ENCODE assay signal across 8 mouse cellular contexts in genomic region chr7:127966371-127966918, GRCm38 (mm10). TPM values are rescaled to one million over a fixed set of nuclear protein-coding genes. Genes with fewer than 3 reads are reported as not detected.
DNase-seq lines count a peak whose midpoint lies in the region; ATAC-seq and TF ChIP-seq lines count a peak whose summit lies in the region.

No protein-coding gene starts in this region.

- peak overlapping the region; percentile 72 for H3K4me2 ChIP-seq in forebrain, embryonic 11.5 days (ENCODE audit: low read depth, low read length, severe bottlenecking)
- H3K4me2 ChIP-seq in kidney, embryonic 15.5 days = peak overlapping the region; percentile 64
- peak overlapping the region; percentile 65 for H3K4me2 ChIP-seq in neural tube, embryonic 12.5 days (replicated peaks)

- peaks cover 8% of the 10 kb centered on the region for H3K36me3 ChIP-seq in forebrain, embryonic 11.5 days (ENCODE audit: control insufficient read depth, insufficient read depth, low read length)
- H3K36me3 ChIP-seq in kidney, embryonic 15.5 days = peaks cover 23% of the 10 kb centered on the region
- H3K36me3 ChIP-seq in neural tube, embryonic 12.5 days = peaks cover 14% of the 10 kb centered on the region

- H3K9ac ChIP-seq in forebrain, embryonic 11.5 days (ENCODE audit: low read length) = peak overlapping the region; percentile 100
- H3K9ac ChIP-seq in kidney, embryonic 15.5 days = peak overlapping the region; percentile 79
- peak overlapping the region; percentile 99 for H3K9ac ChIP-seq in neural tube, embryonic 12.5 days

- 13% methylated on average over 10 of the region's 10 CpGs for WGBS in forebrain, embryonic 11.5 days
- WGBS in kidney, embryonic 15.5 days = 6% methylated on average over 10 of the region's 10 CpGs
- WGBS in neural tube, embryonic 12.5 days = 13% methylated on average over 10 of the region's 10 CpGs

- H3K27me3 ChIP-seq in forebrain, embryonic 11.5 days (ENCODE audit: control insufficient read depth, insufficient read depth, low read length) = no peaks in the 10 kb centered on the region
- H3K27me3 ChIP-seq in kidney, embryonic 15.5 days = no peaks in the 10 kb centered on the region
- no peaks in the 10 kb centered on the region for H3K27me3 ChIP-seq in neural tube, embryonic 12.5 days (replicated peaks)

- H3K4me1 ChIP-seq in forebrain, embryonic 11.5 days (replicated peaks; ENCODE audit: control insufficient read depth, insufficient read depth, low read length) = peaks cover 10% of the 10 kb centered on the region
- peaks cover 23% of the 10 kb centered on the region for H3K4me1 ChIP-seq in kidney, embryonic 15.5 days
- H3K4me1 ChIP-seq in neural tube, embryonic 12.5 days = peaks cover 14% of the 10 kb centered on the region

- ATAC-seq in forebrain, embryonic 11.5 days (replicated peaks; ENCODE audit: low FRiP score) = 0 out of 2 replicates have a peak, but pooled peaks have one; percentile 1
- no peak for ATAC-seq in kidney, embryonic 15.5 days (replicated peaks; ENCODE audit: low FRiP score)
- ATAC-seq in neural tube, embryonic 12.5 days (ENCODE audit: low FRiP score, low read depth) = peak; percentile 7; the same call in 1 of the 2 replicates
- ATAC-seq in inflammation-experienced regulatory T-cells, adult 6 months = no peak

- intact Hi-C loops in left cerebral cortex, postnatal 25 days (cut with DNase I) = no loop called here

- no peaks in the 10 kb centered on the region for H3K9me3 ChIP-seq in forebrain, embryonic 11.5 days (ENCODE audit: control insufficient read depth, low read length)
- no peaks in the 10 kb centered on the region for H3K9me3 ChIP-seq in kidney, embryonic 15.5 days (replicated peaks)
- H3K9me3 ChIP-seq in neural tube, embryonic 12.5 days = no peaks in the 10 kb centered on the region

- TF ChIP-seq CTCF in layer of hippocampus, adult 2 months (conservative IDR thresholded peaks at IDR 0.05) = no peak

- no peak for DNase-seq in layer of hippocampus, adult 2 months (ENCODE audit: low spot score in 2 of 2)
- no peak for DNase-seq in layer of hippocampus, postnatal 36 days
- DNase-seq in R1 (ENCODE audit: low read depth, low spot score) = peak; percentile 55
- DNase-seq in forebrain, embryonic 11.5 days (ENCODE audit: low spot score) = no peak
- DNase-seq in left cerebral cortex, postnatal 25 days (ENCODE audit: low spot score in 2 of 2) = no peak

- peak overlapping the region; percentile 100 for H3K27ac ChIP-seq in layer of hippocampus, adult 2 months
- H3K27ac ChIP-seq in forebrain, embryonic 11.5 days (ENCODE audit: low read depth, low read length) = peak overlapping the region; percentile 94
- peak overlapping the region; percentile 91 for H3K27ac ChIP-seq in kidney, embryonic 15.5 days
- H3K27ac ChIP-seq in neural tube, embryonic 12.5 days = peak overlapping the region; percentile 95; the same call in 1 of the 2 replicates

- peak overlapping the region; percentile 78 for H3K4me3 ChIP-seq in layer of hippocampus, adult 2 months
- H3K4me3 ChIP-seq in forebrain, embryonic 11.5 days (ENCODE audit: low read depth, low read length) = peak overlapping the region; percentile 93
- peak overlapping the region; percentile 59 for H3K4me3 ChIP-seq in kidney, embryonic 15.5 days (replicated peaks)
- H3K4me3 ChIP-seq in neural tube, embryonic 12.5 days = peak overlapping the region; percentile 97

RNA-seq across cellular contexts. Expression of gene Fus, which starts 0.8 kb away (rescaled TPM):
- 100 to 1,000 TPM; 345 to 392 TPM for total RNA-seq in layer of hippocampus, adult 2 months (2021)
- total RNA-seq in layer of hippocampus, postnatal 36 days (2021) = 100 to 1,000 TPM; 301 to 325 TPM
- 44.7 and 62.6 TPM in 2 replicates for polyA plus RNA-seq in forebrain, embryonic 11.5 days (2014; fragmentation: Nextera tagmentation; extraction: Ambion mirVana)
- 421 and 440 TPM in 2 replicates for polyA plus RNA-seq in kidney, embryonic 15.5 days (2015; fragmentation: Nextera tagmentation; extraction: Ambion mirVana)
- 481 and 511 TPM in 2 replicates for polyA plus RNA-seq in neural tube, embryonic 12.5 days (2016; fragmentation: Nextera tagmentation; extraction: Ambion mirVana)
- polyA plus RNA-seq in inflammation-experienced regulatory T-cells, adult 6 months (2017; shearing (Covaris generic)) = 10 to 100 TPM; 42.5 to 56.3 (median 52.6) TPM
- total RNA-seq in left cerebral cortex, postnatal 25 days (2021) = 100 to 1,000 TPM; 270 to 316 TPM

RNA-seq across cellular contexts. Expression of gene Prss36, which starts 19.9 kb away (rescaled TPM):
- total RNA-seq in layer of hippocampus, adult 2 months (2021) = 10 to 100 TPM in 1 of 2 experiments, 1 to 10 TPM in 1; 9.7 to 10.6 TPM
- 10 to 100 TPM; 11.0 to 11.6 TPM for total RNA-seq in layer of hippocampus, postnatal 36 days (2021)
- 10.4 and 10.7 TPM in 2 replicates for polyA plus RNA-seq in forebrain, embryonic 11.5 days (2014; fragmentation: Nextera tagmentation; extraction: Ambion mirVana)
- polyA plus RNA-seq in kidney, embryonic 15.5 days (2015; fragmentation: Nextera tagmentation; extraction: Ambion mirVana) = 11.5 and 12.4 TPM in 2 replicates
- 9.2 and 12.2 TPM in 2 replicates for polyA plus RNA-seq in neural tube, embryonic 12.5 days (2016; fragmentation: Nextera tagmentation; extraction: Ambion mirVana)
- 1 to 10 TPM; 1.5 to 3.7 (median 3.0) TPM for polyA plus RNA-seq in inflammation-experienced regulatory T-cells, adult 6 months (2017; shearing (Covaris generic))
- 1 to 10 TPM; 8.0 to 9.3 TPM for total RNA-seq in left cerebral cortex, postnatal 25 days (2021)

RNA-seq across cellular contexts. Expression of gene Pycard, which starts 27.2 kb away (rescaled TPM):
- 1 to 10 TPM; 1.9 to 3.0 TPM for total RNA-seq in layer of hippocampus, adult 2 months (2021)
- total RNA-seq in layer of hippocampus, postnatal 36 days (2021) = 1 to 10 TPM; 1.9 to 2.4 TPM
- 4.2 and 7.0 TPM in 2 replicates for polyA plus RNA-seq in forebrain, embryonic 11.5 days (2014; fragmentation: Nextera tagmentation; extraction: Ambion mirVana)
- polyA plus RNA-seq in kidney, embryonic 15.5 days (2015; fragmentation: Nextera tagmentation; extraction: Ambion mirVana) = 43.9 and 45.1 TPM in 2 replicates
- 6.5 and 6.9 TPM in 2 replicates for polyA plus RNA-seq in neural tube, embryonic 12.5 days (2016; fragmentation: Nextera tagmentation; extraction: Ambion mirVana)
- 100 to 1,000 TPM; 229 to 406 (median 231) TPM for polyA plus RNA-seq in inflammation-experienced regulatory T-cells, adult 6 months (2017; shearing (Covaris generic))
- 1 to 10 TPM; 2.3 to 4.0 TPM for total RNA-seq in left cerebral cortex, postnatal 25 days (2021)

RNA-seq across cellular contexts. Expression of gene Prss8, which starts 36.5 kb away (rescaled TPM):
- under 1 TPM; 0.20 to 0.66 TPM for total RNA-seq in layer of hippocampus, adult 2 months (2021)
- under 1 TPM; 0.68 to 0.80 TPM for total RNA-seq in layer of hippocampus, postnatal 36 days (2021)
- polyA plus RNA-seq in forebrain, embryonic 11.5 days (2014; fragmentation: Nextera tagmentation; extraction: Ambion mirVana) = 1.8 and 3.1 TPM in 2 replicates
- polyA plus RNA-seq in kidney, embryonic 15.5 days (2015; fragmentation: Nextera tagmentation; extraction: Ambion mirVana) = 56.9 and 59.5 TPM in 2 replicates
- polyA plus RNA-seq in neural tube, embryonic 12.5 days (2016; fragmentation: Nextera tagmentation; extraction: Ambion mirVana) = 0.58 and 1.1 TPM in 2 replicates
- polyA plus RNA-seq in inflammation-experienced regulatory T-cells, adult 6 months (2017; shearing (Covaris generic)) = not detected
- under 1 TPM in 1 of 2 experiments, not detected in 1; 0.64 TPM for total RNA-seq in left cerebral cortex, postnatal 25 days (2021)

RNA-seq across cellular contexts. Expression of gene Trim72, which starts 37.3 kb away (rescaled TPM):
- total RNA-seq in layer of hippocampus, adult 2 months (2021) = 1 to 10 TPM in 1 of 2 experiments, under 1 TPM in 1; 0.77 to 1.0 TPM
- under 1 TPM; 0.42 to 0.56 TPM for total RNA-seq in layer of hippocampus, postnatal 36 days (2021)
- not detected in 2 replicates for polyA plus RNA-seq in forebrain, embryonic 11.5 days (2014; fragmentation: Nextera tagmentation; extraction: Ambion mirVana)
- polyA plus RNA-seq in kidney, embryonic 15.5 days (2015; fragmentation: Nextera tagmentation; extraction: Ambion mirVana) = 0.31 and 0.60 TPM in 2 replicates
- 0.23 TPM in 1 of 2 replicates, not detected in the other for polyA plus RNA-seq in neural tube, embryonic 12.5 days (2016; fragmentation: Nextera tagmentation; extraction: Ambion mirVana)
- polyA plus RNA-seq in inflammation-experienced regulatory T-cells, adult 6 months (2017; shearing (Covaris generic)) = not detected
- total RNA-seq in left cerebral cortex, postnatal 25 days (2021) = 1 to 10 TPM; 1.1 to 1.5 TPM

Comparison
In these comparisons a context has a peak if more than half of its experiments do, and no peak if none do; other contexts are left out.
1. ATAC-seq: peak in forebrain, embryonic 11.5 days (single experiment) and neural tube, embryonic 12.5 days (single experiment); none in kidney, embryonic 15.5 days (single experiment) and inflammation-experienced regulatory T-cells, adult 6 months (single experiment).
2. Peak in every context shown above with its lines, with median percentiles within 50 percentile points of each other: H3K27ac ChIP-seq, H3K4me3 ChIP-seq, H3K4me2 ChIP-seq and H3K9ac ChIP-seq.